Mouse (Mus musculus) heart, postnatal 0 days (tissue): ENCODE measurements around the gene Prim2. TPM values are rescaled to one million over a fixed set of nuclear protein-coding genes. Genes with fewer than 3 reads are reported as not detected.

Source experiments
- ATAC-seq: fragments of 200-750 bp; cut with Nextera tagmentation; 2 replicates; pipeline ENCODE4 v1.8.0; 2017; ENCODE audit warnings: low read depth, moderate number of reproducible peaks, moderate library complexity; ENCODE audit not compliant: insufficient read depth
- DNase-seq: peaks from one replicate; pipeline ENCODE4 v3.0.0-alpha.2; 2016; ENCODE audit warnings: low spot score
- H3K27ac ChIP-seq: fragments of 300-500 bp; sonication (generic); 2 replicates; pipeline ENCODE4 v1.5.1; 2014; ENCODE audit warnings: low read depth, mild to moderate bottlenecking
- H3K27me3 ChIP-seq: fragments of 300-500 bp; sonication (generic); 2 replicates; pipeline ENCODE4 v1.6.1; 2014; ENCODE audit warnings: low read length, mixed read lengths; ENCODE audit not compliant: control insufficient read depth, insufficient read depth
- H3K36me3 ChIP-seq: fragments of 300-500 bp; sonication (generic); replicated peaks from 2 replicates; pipeline ENCODE4 v1.6.1; 2014; ENCODE audit warnings: low read length, mixed read lengths; ENCODE audit not compliant: control insufficient read depth, insufficient read depth
- H3K4me1 ChIP-seq: fragments of 300-500 bp; sonication (generic); 2 replicates; pipeline ENCODE4 v1.6.1; 2014; ENCODE audit warnings: antibody characterized with exemption; ENCODE audit not compliant: control insufficient read depth, insufficient read depth
- H3K4me2 ChIP-seq: fragments of 300-500 bp; sonication (generic); 2 replicates; pipeline ENCODE4 v1.6.1; 2014; ENCODE audit warnings: low read depth, mild to moderate bottlenecking, low read length, moderate library complexity
- H3K4me3 ChIP-seq: fragments of 300-500 bp; sonication (generic); 2 replicates; pipeline ENCODE4 v1.5.1; 2014; ENCODE audit warnings: low read depth, low read length
- H3K9ac ChIP-seq: fragments of 300-500 bp; sonication (generic); replicated peaks from 2 replicates; pipeline ENCODE4 v1.6.1; 2014; ENCODE audit warnings: low read depth, low read length, mixed read lengths
- H3K9me3 ChIP-seq: fragments of 300-500 bp; sonication (generic); replicated peaks from 2 replicates; pipeline ENCODE4 v1.6.1; 2016; ENCODE audit warnings: low read length; ENCODE audit not compliant: control insufficient read depth
- CTCF ChIP-seq: IDR thresholded peaks from 2 replicates; pipeline ENCODE4 v1.5.1; 2016; ENCODE audit warnings: antibody characterized with exemption, control low read depth, low read depth
- EP300 ChIP-seq: IDR thresholded peaks from 2 replicates; pipeline ENCODE4 v1.6.1; 2016; ENCODE audit warnings: antibody characterized with exemption, low read depth
- WGBS: fragments of 180-500 bp; shearing (Covaris S2); extraction: QIAGEN DNeasy Blood & Tissue Kit; methylation state at CpG from one replicate; pipeline ENCODE4 v1.1.7; 2014; 5-methylcytosine and 5-hydroxymethylcytosine counted together
- polyA plus RNA-seq: library from polyadenylated mRNA; unstranded; fragments of >200 nt; fragmentation: Nextera tagmentation; extraction: Ambion mirVana; gene quantifications from 2 replicates; pipeline ENCODE4 v1.2.1, GENCODE M21; 2015
- total RNA-seq: library from RNA; depleted of rRNA; stranded (reverse); fragments of >200 nt; gene quantifications from 2 replicates; pipeline ENCODE4 v1.2.3, GENCODE M21; 2014; ENCODE audit warnings: low replicate concordance

Gene Prim2
- total and polyA plus RNA-seq, 2 experiments from 2014 or later = 4.9 to 13.9 TPM

DNA sequence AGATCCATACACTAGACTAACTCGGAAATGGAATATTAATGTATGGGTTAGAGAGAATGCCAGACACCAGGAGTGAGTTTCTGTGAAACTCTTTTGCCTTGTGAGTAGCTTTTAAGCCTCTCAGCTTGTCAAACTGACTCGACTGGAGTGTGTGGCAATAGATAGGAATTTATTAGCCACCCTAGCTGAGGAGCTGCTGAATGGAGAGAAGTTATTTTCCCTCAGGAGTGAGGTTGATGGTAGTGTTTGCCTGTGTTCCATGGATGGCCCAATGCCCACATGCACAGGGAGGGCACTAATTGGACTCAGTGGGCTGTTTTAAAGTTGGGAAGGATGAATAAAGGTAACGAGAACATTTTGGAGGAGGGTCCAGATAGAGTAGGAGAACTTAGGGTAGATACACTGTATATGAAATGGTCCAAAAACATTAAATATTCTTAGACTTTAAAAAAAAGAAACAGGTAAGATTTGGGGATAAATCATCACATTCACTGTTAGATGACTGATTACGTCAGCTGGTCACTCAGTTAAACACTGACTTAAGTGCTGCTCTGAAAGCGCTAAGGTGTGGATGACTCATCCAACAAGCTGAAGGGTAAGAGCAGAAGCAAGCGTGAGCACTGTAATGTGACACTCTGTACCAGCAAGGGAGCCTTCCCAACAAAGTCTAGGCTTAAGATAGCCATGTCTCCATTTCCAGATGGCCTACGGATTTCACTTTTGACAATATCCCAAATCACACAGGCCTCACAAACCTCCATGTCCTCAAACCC lies 85.6 kb downstream of the Prim2 start:
- no peak overlapping the region for H3K27ac ChIP-seq
- no peaks in the 10 kb centered on the region for H3K9me3 ChIP-seq
- H3K27me3 ChIP-seq = no peaks in the 10 kb centered on the region
- no peak for TF ChIP-seq EP300
- no peak for TF ChIP-seq CTCF
- H3K4me3 ChIP-seq = no peak overlapping the region
- DNase-seq (no peak), ATAC-seq (no peak)
- no peak overlapping the region for H3K9ac ChIP-seq
- H3K36me3 ChIP-seq = no peaks in the 10 kb centered on the region
- no peak overlapping the region for H3K4me2 ChIP-seq
- 62% methylated on average over 7 of the region's 7 CpGs for WGBS
- H3K4me1 ChIP-seq = no peaks in the 10 kb centered on the region

DNA sequence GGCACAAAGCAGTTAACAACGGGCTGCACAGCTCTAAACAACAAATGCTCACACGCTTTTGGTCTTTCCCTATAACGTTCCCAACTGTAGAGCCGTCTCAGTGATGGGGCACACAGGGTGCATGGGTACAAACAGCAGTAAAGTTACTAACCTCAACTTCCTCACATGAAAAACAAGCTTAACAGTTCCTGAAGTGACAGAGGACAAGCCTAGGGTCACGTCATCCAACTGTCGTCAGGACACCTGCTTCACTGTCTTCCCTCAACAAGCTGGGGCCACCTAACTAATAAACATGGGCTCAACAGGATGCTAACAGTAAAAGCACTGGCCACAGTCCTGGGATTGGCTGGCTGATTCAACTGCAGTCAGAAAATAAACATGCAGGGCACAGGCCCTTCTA lies 91.0 kb downstream of the Prim2 start:
- Histone ChIP-seq H3K4me2 (no peak overlapping the region), H3K27ac (peak overlapping the region; percentile 19; the same call in 1 of the 2 replicates), H3K9ac (no peak overlapping the region), H3K36me3 (no peaks in the 10 kb centered on the region), H3K4me3 (no peak overlapping the region), H3K9me3 (no peaks in the 10 kb centered on the region), H3K4me1 (no peaks in the 10 kb centered on the region), H3K27me3 (no peaks in the 10 kb centered on the region)
- no peak for TF ChIP-seq CTCF
- TF ChIP-seq EP300 = no peak
- 81% methylated on average over 6 of the region's 6 CpGs for WGBS
- no peak for DNase-seq
- ATAC-seq = no peak

DNA sequence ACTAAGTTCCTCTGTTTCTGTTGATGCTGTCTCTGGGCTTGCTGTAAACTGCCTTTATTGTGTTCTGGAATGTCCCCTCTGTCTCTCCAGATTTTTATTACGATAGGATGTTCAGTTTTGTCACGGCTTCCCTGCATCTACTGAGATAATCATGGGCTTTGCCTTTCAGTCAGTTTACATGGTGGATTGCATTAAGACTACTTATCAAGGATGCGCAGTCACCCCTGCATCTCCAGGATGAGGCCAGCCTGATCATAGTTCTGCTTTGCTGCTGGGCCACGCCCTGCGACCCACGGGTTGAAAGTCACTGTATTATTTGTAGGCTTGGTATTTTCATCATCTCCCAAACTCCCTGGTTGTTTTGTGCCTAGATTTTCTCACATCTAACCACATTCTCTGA lies 95.1 kb downstream of the Prim2 start:
- no peaks in the 10 kb centered on the region for H3K4me1 ChIP-seq
- no peak overlapping the region for H3K4me3 ChIP-seq
- H3K36me3 ChIP-seq = no peaks in the 10 kb centered on the region
- WGBS = 92% methylated on average over 6 of the region's 6 CpGs
- H3K27me3 ChIP-seq = no peaks in the 10 kb centered on the region
- no peaks in the 10 kb centered on the region for H3K9me3 ChIP-seq
- no peak overlapping the region for H3K4me2 ChIP-seq
- TF ChIP-seq EP300 (no peak), CTCF (no peak)
- no peak overlapping the region for H3K9ac ChIP-seq
- no peak for ATAC-seq
- no peak overlapping the region for H3K27ac ChIP-seq
- no peak for DNase-seq

DNA sequence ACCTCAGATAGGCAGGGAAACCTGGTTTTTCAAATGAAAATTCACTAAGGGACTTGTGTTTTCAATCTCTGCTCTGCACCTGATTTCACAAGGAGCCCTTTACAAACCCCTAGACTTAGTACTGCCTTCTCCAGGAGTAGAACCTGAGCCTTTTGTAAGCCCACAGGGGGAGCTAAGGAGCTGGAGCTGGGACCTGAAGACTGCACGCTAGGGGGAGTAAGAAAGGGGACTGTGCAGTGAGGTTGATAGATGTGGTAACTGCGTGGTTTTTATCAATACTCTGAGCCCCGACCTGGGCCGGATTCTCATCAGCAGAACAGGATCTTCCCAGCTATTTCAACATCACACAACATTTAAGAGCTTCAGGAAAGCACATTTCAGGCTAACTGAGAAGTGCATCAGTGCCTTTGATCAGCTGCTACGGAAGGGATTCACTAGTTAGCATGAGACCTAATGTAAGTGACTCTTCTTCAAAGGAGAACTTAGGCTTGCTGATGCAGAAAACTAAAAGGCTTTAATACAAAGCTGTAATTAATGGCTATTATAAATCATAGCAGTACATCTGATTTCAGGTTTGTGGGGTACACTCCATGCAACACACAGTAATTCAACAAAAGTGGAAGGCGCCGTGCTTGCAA lies 103.7 kb downstream of the Prim2 start:
- Histone ChIP-seq H3K27ac (no peak overlapping the region), H3K4me2 (no peak overlapping the region), H3K4me3 (no peak overlapping the region), H3K27me3 (no peaks in the 10 kb centered on the region), H3K9ac (no peak overlapping the region), H3K36me3 (no peaks in the 10 kb centered on the region), H3K9me3 (no peaks in the 10 kb centered on the region), H3K4me1 (no peaks in the 10 kb centered on the region)
- TF ChIP-seq EP300 = no peak
- TF ChIP-seq CTCF = peak; percentile 28
- 55% methylated on average over 7 of the region's 7 CpGs for WGBS
- DNase-seq (no peak), ATAC-seq (no peak)

DNA sequence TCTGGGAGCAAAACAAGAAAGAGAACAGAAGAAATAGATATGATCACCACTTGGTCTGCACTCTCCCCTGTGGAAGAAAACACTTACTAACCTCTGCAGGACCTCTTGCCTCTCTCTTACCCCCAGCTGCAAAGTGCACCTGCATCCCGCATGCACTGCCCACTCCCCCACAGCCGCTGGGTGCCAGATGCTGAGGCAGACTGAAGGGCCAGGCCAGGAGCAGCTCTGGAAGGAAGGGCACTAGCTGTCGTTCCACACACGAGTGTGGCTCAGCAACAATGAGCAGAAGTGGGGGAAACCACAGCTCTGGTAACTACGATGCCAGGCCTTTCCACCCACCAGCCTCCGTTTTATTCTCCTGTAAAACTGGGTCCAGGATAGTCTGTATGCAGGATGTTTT lies 105.6 kb downstream of the Prim2 start:
- H3K9ac ChIP-seq = no peak overlapping the region
- no peak overlapping the region for H3K27ac ChIP-seq
- no peak for TF ChIP-seq CTCF
- TF ChIP-seq EP300 = no peak
- DNase-seq (no peak), ATAC-seq (no peak)
- no peaks in the 10 kb centered on the region for H3K27me3 ChIP-seq
- 56% methylated on average over 6 of the region's 6 CpGs for WGBS
- no peaks in the 10 kb centered on the region for H3K9me3 ChIP-seq
- no peak overlapping the region for H3K4me2 ChIP-seq
- H3K4me3 ChIP-seq = no peak overlapping the region
- H3K36me3 ChIP-seq = no peaks in the 10 kb centered on the region
- H3K4me1 ChIP-seq = no peaks in the 10 kb centered on the region
